Mouse (Mus musculus): ENCODE results near the gene Rgs18.

Gene Rgs18

GRCm38 (mm10) chr1:144775331-144775730 is at the start of gene Rgs18:
Gene Rgs18, minus strand, starts transcription at chr1:144775435.
- DNase-seq (ENCODE audit: low read depth, low spot score) = no peak

DNA sequence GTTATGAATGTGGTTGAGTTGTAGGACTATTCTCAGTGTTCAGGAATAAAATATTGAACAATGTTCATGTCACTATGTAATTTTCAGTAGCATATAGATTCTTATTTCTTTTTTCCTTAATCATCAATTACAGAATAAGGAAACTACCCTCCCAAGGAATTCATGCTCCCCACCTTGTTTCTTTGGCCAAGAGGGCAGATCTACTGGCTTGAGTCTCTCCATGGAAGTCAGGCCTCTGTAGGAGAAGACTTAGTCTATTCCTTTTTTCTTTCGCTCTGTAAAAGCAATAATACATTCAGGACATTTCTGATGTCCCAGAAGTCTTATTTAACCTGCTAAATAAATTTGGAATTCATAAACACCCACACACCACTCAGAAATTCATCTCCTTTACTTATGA is 841 bp downstream of the Rgs18 start:
- DNase-seq (ENCODE audit: low read depth, low spot score) = no peak

- DNase-seq (ENCODE audit: low read depth, low spot score) = no peak
Observed at GRCm38 (mm10) chr1:144766218-144766617, 9.0 kb downstream of the Rgs18 start.

- no peak for DNase-seq (ENCODE audit: low read depth, low spot score)
Observed at GRCm38 (mm10) chr1:144760792-144761191, 14.4 kb downstream of the Rgs18 start.

GRCm38 (mm10) chr1:144750763-144751162 is 24.5 kb downstream of the Rgs18 start:
- no peak for DNase-seq (ENCODE audit: low read depth, low spot score)

DNA sequence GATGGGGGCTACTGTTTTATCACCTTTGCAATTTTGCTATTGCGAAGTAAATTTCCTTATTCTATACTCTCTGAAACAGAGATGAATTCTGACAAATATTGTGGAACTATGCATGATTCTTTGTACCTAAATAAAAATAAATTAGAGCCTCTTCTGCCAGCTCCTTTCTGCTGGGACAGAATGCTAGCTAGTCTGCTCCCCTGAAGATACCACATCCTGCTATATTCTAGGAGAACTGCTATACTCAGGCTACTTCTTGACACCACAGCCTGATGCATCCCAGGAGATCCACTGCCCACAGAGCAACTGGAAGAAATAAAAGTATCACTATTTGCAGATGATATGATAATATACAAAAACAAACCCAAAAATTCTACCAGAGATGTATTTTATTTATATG is 29.1 kb downstream of the Rgs18 start:
- DNase-seq (ENCODE audit: low read depth, low spot score) = no peak

DNA sequence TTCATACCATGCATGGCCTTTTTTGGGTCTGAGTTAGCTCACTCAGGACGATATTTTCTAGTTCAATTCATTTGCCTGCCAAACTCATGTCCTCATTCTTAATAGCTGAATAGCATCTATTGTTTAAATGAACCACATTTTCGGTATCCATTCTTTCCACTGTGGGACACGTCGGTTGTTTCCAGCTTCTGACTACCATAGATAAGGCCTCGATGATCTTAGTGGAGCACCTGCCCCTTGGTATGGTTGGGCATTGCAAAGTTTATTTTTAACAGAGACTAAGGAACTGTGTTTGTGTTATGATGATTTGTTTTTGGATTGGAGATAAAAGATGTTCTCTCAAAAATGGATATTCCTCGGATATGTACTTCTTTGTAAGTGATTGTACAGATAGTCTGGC is 37.5 kb downstream of the Rgs18 start:
- DNase-seq (ENCODE audit: low read depth, low spot score) = no peak

DNA sequence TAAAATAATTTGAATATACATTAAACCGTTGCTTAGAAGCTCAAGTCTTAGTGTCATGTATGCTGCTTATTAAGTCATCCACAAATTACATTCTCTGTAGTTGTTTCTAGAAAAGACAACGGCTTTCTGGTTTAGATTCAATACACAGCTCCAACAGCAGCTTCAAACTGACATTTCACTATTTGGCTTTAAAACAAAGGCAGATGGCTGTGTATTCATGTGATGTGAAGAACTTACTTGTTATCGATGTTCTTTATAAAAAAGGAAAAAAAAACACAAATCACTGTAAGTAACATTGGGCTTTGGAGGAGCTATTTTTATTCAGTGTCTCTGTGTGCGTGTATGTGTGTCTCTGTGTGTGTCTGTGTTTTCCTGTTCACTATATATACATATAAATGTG is 54.5 kb downstream of the Rgs18 start:
- DNase-seq (ENCODE audit: low read depth, low spot score) = no peak

GRCm38 (mm10) chr1:144704373-144704772 is 70.9 kb downstream of the Rgs18 start:
- no peak for DNase-seq (ENCODE audit: low read depth, low spot score)
